8 mouse cellular contexts compared by ENCODE assay signal in the genomic region with DNA sequence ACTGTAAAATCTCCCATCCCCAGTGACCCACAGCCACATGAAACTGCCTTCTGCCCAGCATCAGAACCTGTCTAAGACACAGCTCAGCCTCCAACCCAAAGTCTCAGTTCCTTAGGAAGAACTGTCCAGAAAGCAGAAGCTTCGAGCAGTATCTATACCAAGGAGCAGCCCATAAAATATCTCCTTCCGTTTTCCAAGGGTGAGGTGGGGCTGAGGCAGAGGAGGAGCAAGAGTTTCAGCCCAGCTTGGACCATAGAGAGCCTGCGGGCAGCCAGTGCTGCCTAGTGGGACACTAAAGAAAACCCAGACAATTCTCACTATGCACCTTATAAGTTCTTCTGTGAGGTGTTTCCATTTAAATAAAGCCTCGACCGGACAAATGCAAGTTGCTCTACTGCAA. TPM values are rescaled to one million over a fixed set of nuclear protein-coding genes. Genes with fewer than 3 reads are reported as not detected.
DNase-seq lines count a peak whose midpoint lies in the region; ATAC-seq and TF ChIP-seq lines count a peak whose summit lies in the region.
"Not testable (repeated sequence)": the region's sequence is repeated elsewhere in the genome, so short reads cannot be mapped to it uniquely, and the experiment has no call there.

No protein-coding gene starts in this region.

- not testable (repeated sequence) for H3K4me3 ChIP-seq in G1E (ENCODE audit: low read depth, low read length); heart, postnatal 0 days (ENCODE audit: low read depth, low read length); intestine, embryonic 16.5 days (ENCODE audit: low read length); limb, embryonic 13.5 days; lung, postnatal 0 days (ENCODE audit: low read depth, low read length)
- peak overlapping the region; percentile 60 for H3K4me3 ChIP-seq in testis, adult 2 months (ENCODE audit: control insufficient read depth, low read depth, low read length)

- not testable (repeated sequence) for TF ChIP-seq CTCF in G1E (IDR thresholded peaks at IDR 0.05; ENCODE audit: low read depth, low read length); heart, postnatal 0 days (IDR thresholded peaks at IDR 0.05; ENCODE audit: low read depth); lung, postnatal 0 days (IDR thresholded peaks at IDR 0.05); testis, adult 2 months (IDR thresholded peaks at IDR 0.05; ENCODE audit: control insufficient read depth, insufficient read depth, insufficient replicate concordance, low read depth, low read length)

- H3K4me1 ChIP-seq in G1E (ENCODE audit: insufficient read depth, low read depth, low read length); heart, postnatal 0 days (ENCODE audit: control insufficient read depth, insufficient read depth); intestine, embryonic 16.5 days (ENCODE audit: control insufficient read depth, insufficient read depth, low read length); limb, embryonic 13.5 days; lung, postnatal 0 days (ENCODE audit: insufficient read depth, low read depth, low read length); testis, adult 2 months (ENCODE audit: control insufficient read depth, insufficient read depth, low read length): not testable (repeated sequence)

- not testable (repeated sequence) for H3K4me2 ChIP-seq in heart, postnatal 0 days (ENCODE audit: low read depth, low read length); intestine, embryonic 16.5 days (ENCODE audit: low read depth, low read length); limb, embryonic 13.5 days (replicated peaks); lung, postnatal 0 days (replicated peaks; ENCODE audit: low read depth, low read length)

- DNase-seq in G1E (ENCODE audit: low spot score); heart, postnatal 0 days (ENCODE audit: low spot score); lung, postnatal 0 days (ENCODE audit: low spot score): not testable (repeated sequence)

- H3K27ac ChIP-seq in heart, postnatal 0 days (ENCODE audit: low read depth); intestine, embryonic 16.5 days (ENCODE audit: low read length); limb, embryonic 13.5 days; lung, postnatal 0 days (ENCODE audit: low read length); testis, adult 2 months (ENCODE audit: control insufficient read depth, insufficient read depth, low read depth, low read length): not testable (repeated sequence)

- 47% methylated on average over 4 of the region's 5 CpGs for WGBS in heart, postnatal 0 days
- WGBS in intestine, embryonic 16.5 days = 71% methylated on average over 5 of the region's 5 CpGs
- 63% methylated on average over 5 of the region's 5 CpGs for WGBS in limb, embryonic 13.5 days
- 74% methylated on average over 4 of the region's 5 CpGs for WGBS in lung, postnatal 0 days

- H3K36me3 ChIP-seq in G1E (replicated peaks); heart, postnatal 0 days (replicated peaks; ENCODE audit: control insufficient read depth, insufficient read depth, low read length); intestine, embryonic 16.5 days (ENCODE audit: control insufficient read depth, insufficient read depth, low read length); limb, embryonic 13.5 days; lung, postnatal 0 days (ENCODE audit: insufficient read depth, low read length); testis, adult 2 months (ENCODE audit: control insufficient read depth, insufficient read depth, low read length): not testable (repeated sequence)

- not testable (repeated sequence) for TF ChIP-seq POLR2A in testis, adult 2 months (IDR thresholded peaks at IDR 0.05; ENCODE audit: control insufficient read depth, low read depth, low read length)

- ATAC-seq in G1E (ENCODE audit: extremely low read depth, insufficient number of reproducible peaks, low FRiP score, poor library complexity, severe bottlenecking) = peak; percentile 94
- ATAC-seq in common myeloid progenitor, adult 5-6 weeks (replicated peaks; ENCODE audit: low read depth, poor library complexity, severe bottlenecking) = peak; percentile 97
- ATAC-seq in heart, postnatal 0 days (ENCODE audit: insufficient read depth, low read depth) = peak; percentile 58; the same call in 1 of the 2 replicates
- ATAC-seq in intestine, embryonic 16.5 days = peak; percentile 74
- ATAC-seq in limb, embryonic 13.5 days (ENCODE audit: low FRiP score, low read depth) = peak; percentile 32; the same call in 1 of the 2 replicates
- peak; percentile 55 for ATAC-seq in lung, postnatal 0 days
- peak; percentile 95 for ATAC-seq in monocyte, adult 5-6 weeks (replicated peaks; ENCODE audit: insufficient number of reproducible peaks, low FRiP score, low TSS enrichment, poor library complexity, severe bottlenecking)

- not testable (repeated sequence) for H3K9ac ChIP-seq in heart, postnatal 0 days (replicated peaks; ENCODE audit: low read depth, low read length); intestine, embryonic 16.5 days (ENCODE audit: low read depth, low read length); limb, embryonic 13.5 days; lung, postnatal 0 days (replicated peaks; ENCODE audit: low read depth)

- H3K27me3 ChIP-seq in G1E (ENCODE audit: insufficient read depth, low read length); heart, postnatal 0 days (ENCODE audit: control insufficient read depth, insufficient read depth, low read length); intestine, embryonic 16.5 days (replicated peaks; ENCODE audit: control insufficient read depth, insufficient read depth, low read length); limb, embryonic 13.5 days; lung, postnatal 0 days (replicated peaks; ENCODE audit: insufficient read depth, low read length); testis, adult 2 months (ENCODE audit: control insufficient read depth, insufficient read depth, low read length): not testable (repeated sequence)

- TF ChIP-seq EP300 in heart, postnatal 0 days (IDR thresholded peaks at IDR 0.05; ENCODE audit: low read depth); lung, postnatal 0 days (IDR thresholded peaks at IDR 0.05): not testable (repeated sequence)

- not testable (repeated sequence) for H3K9me3 ChIP-seq in G1E (replicated peaks); heart, postnatal 0 days (replicated peaks; ENCODE audit: control insufficient read depth, low read length); intestine, embryonic 16.5 days (ENCODE audit: control insufficient read depth, low read length); limb, embryonic 13.5 days; lung, postnatal 0 days (ENCODE audit: low read length)

RNA-seq across cellular contexts. Expression of a gene that starts 20.7 kb away (rescaled TPM):
- total RNA-seq in G1E (2014; fragmentation: Nextera tagmentation) (46.7 and 52.7 TPM in 2 replicates), G1E (2017) (36.6 and 42.9 TPM in 2 replicates)
- 35.2 and 37.2 TPM in 2 replicates for polyA plus RNA-seq in G1E (2012)
- total RNA-seq in common myeloid progenitor, adult 5-6 weeks (2017) = 35.6 and 39.3 TPM in 2 replicates
- 2.9 and 6.5 TPM in 2 replicates for total RNA-seq in heart, postnatal 0 days (2014; rRNA removed; ENCODE audit: low replicate concordance)
- polyA plus RNA-seq in heart, postnatal 0 days (2015; fragmentation: Nextera tagmentation; extraction: Ambion mirVana) = 3.8 and 4.5 TPM in 2 replicates
- polyA plus RNA-seq in intestine, embryonic 16.5 days (2015; fragmentation: Nextera tagmentation; extraction: Ambion mirVana) = 9.2 and 10.1 TPM in 2 replicates
- polyA plus RNA-seq in limb, embryonic 13.5 days (2015; fragmentation: Nextera tagmentation; extraction: Ambion mirVana) = 16.5 and 18.2 TPM in 2 replicates
- polyA plus RNA-seq in lung, postnatal 0 days (2015; fragmentation: Nextera tagmentation; extraction: Ambion mirVana) = 4.7 and 5.3 TPM in 2 replicates
- total RNA-seq in monocyte, adult 5-6 weeks (2017) = 13.3 to 23.0 TPM (median 16.0 TPM) in 3 replicates
- polyA plus RNA-seq in testis, adult 2 months (2012; rRNA removed) = 8.8 and 12.2 TPM in 2 replicates

RNA-seq across cellular contexts. Expression of a gene that starts 37.3 kb away (rescaled TPM):
- 176 and 184 TPM in 2 replicates for total RNA-seq in G1E (2014; fragmentation: Nextera tagmentation)
- total RNA-seq in G1E (2017) = 447 and 476 TPM in 2 replicates
- 15.7 and 21.9 TPM in 2 replicates for polyA plus RNA-seq in G1E (2012)
- total RNA-seq in common myeloid progenitor, adult 5-6 weeks (2017) = 55.0 and 80.2 TPM in 2 replicates
- total RNA-seq in heart, postnatal 0 days (2014; rRNA removed; ENCODE audit: low replicate concordance) = 82.6 and 92.3 TPM in 2 replicates
- polyA plus RNA-seq in heart, postnatal 0 days (2015; fragmentation: Nextera tagmentation; extraction: Ambion mirVana) = 63.9 and 76.3 TPM in 2 replicates
- polyA plus RNA-seq in intestine, embryonic 16.5 days (2015; fragmentation: Nextera tagmentation; extraction: Ambion mirVana) = 248 and 316 TPM in 2 replicates
- polyA plus RNA-seq in limb, embryonic 13.5 days (2015; fragmentation: Nextera tagmentation; extraction: Ambion mirVana) = 86.6 and 88.0 TPM in 2 replicates
- 220 and 252 TPM in 2 replicates for polyA plus RNA-seq in lung, postnatal 0 days (2015; fragmentation: Nextera tagmentation; extraction: Ambion mirVana)
- total RNA-seq in monocyte, adult 5-6 weeks (2017) = 312 to 507 TPM (median 480 TPM) in 3 replicates
- polyA plus RNA-seq in testis, adult 2 months (2012; rRNA removed) = 68.7 and 69.0 TPM in 2 replicates

RNA-seq across cellular contexts. Expression of a gene that starts 57.1 kb away (rescaled TPM):
- 64.2 and 66.6 TPM in 2 replicates for total RNA-seq in G1E (2014; fragmentation: Nextera tagmentation)
- 7.8 and 12.1 TPM in 2 replicates for total RNA-seq in G1E (2017)
- 48.7 and 57.4 TPM in 2 replicates for polyA plus RNA-seq in G1E (2012)
- total RNA-seq in common myeloid progenitor, adult 5-6 weeks (2017) = 13.5 and 14.3 TPM in 2 replicates
- 8.5 and 14.7 TPM in 2 replicates for total RNA-seq in heart, postnatal 0 days (2014; rRNA removed; ENCODE audit: low replicate concordance)
- polyA plus RNA-seq in heart, postnatal 0 days (2015; fragmentation: Nextera tagmentation; extraction: Ambion mirVana) = 49.2 and 50.7 TPM in 2 replicates
- polyA plus RNA-seq in intestine, embryonic 16.5 days (2015; fragmentation: Nextera tagmentation; extraction: Ambion mirVana) = 78.3 and 81.4 TPM in 2 replicates
- polyA plus RNA-seq in limb, embryonic 13.5 days (2015; fragmentation: Nextera tagmentation; extraction: Ambion mirVana) = 86.9 and 89.2 TPM in 2 replicates
- 57.3 and 60.0 TPM in 2 replicates for polyA plus RNA-seq in lung, postnatal 0 days (2015; fragmentation: Nextera tagmentation; extraction: Ambion mirVana)
- 11.9 to 24.3 TPM (median 18.4 TPM) in 3 replicates for total RNA-seq in monocyte, adult 5-6 weeks (2017)
- polyA plus RNA-seq in testis, adult 2 months (2012; rRNA removed) = 18.9 and 20.9 TPM in 2 replicates

Comparison
In these comparisons a context has a peak if more than half of its experiments do, and no peak if none do; other contexts are left out.
1. ATAC-seq: peak in every context shown above with its lines; median percentile 97 in common myeloid progenitor, adult 5-6 weeks; 95 in monocyte, adult 5-6 weeks; 94 in G1E; 74 in intestine, embryonic 16.5 days; 58 in heart, postnatal 0 days; 55 in lung, postnatal 0 days; 32 in limb, embryonic 13.5 days.